Mouse (Mus musculus): ENCODE measurements around the gene Ptges2. TPM values are rescaled to one million over a fixed set of nuclear protein-coding genes. Genes with fewer than 3 reads are reported as not detected.

Gene Ptges2
- total RNA-seq, 1 experiment from 2014 or later = 7.1 TPM

- ATAC-seq (replicated peaks; ENCODE audit: low read depth, poor library complexity, severe bottlenecking) = no peak
Measured at GRCm38 (mm10) chr2:32436686-32437372, 41.1 kb downstream of the Ptges2 start.

- ATAC-seq (replicated peaks; ENCODE audit: low read depth, poor library complexity, severe bottlenecking) = no peak
Measured at GRCm38 (mm10) chr2:32437612-32438166, 42.0 kb downstream of the Ptges2 start.

- ATAC-seq (replicated peaks; ENCODE audit: low read depth, poor library complexity, severe bottlenecking) = no peak
Measured at GRCm38 (mm10) chr2:32438733-32439132, 43.0 kb downstream of the Ptges2 start.

GRCm38 (mm10) chr2:32439177-32439576 is 43.5 kb downstream of the Ptges2 start:
- ATAC-seq (replicated peaks; ENCODE audit: low read depth, poor library complexity, severe bottlenecking) = no peak

- no peak for ATAC-seq (replicated peaks; ENCODE audit: low read depth, poor library complexity, severe bottlenecking)
Measured at GRCm38 (mm10) chr2:32440164-32440563, 44.5 kb downstream of the Ptges2 start.

- ATAC-seq (replicated peaks; ENCODE audit: low read depth, poor library complexity, severe bottlenecking) = no peak
Measured at GRCm38 (mm10) chr2:32440632-32441031, 44.9 kb downstream of the Ptges2 start.

GRCm38 (mm10) chr2:32441550-32441949 is 45.9 kb downstream of the Ptges2 start:
- no peak for ATAC-seq (replicated peaks; ENCODE audit: low read depth, poor library complexity, severe bottlenecking)

GRCm38 (mm10) chr2:32445535-32445934 is 49.8 kb downstream of the Ptges2 start:
- no peak for ATAC-seq (replicated peaks; ENCODE audit: low read depth, poor library complexity, severe bottlenecking)

GRCm38 (mm10) chr2:32447264-32447936 is 51.7 kb downstream of the Ptges2 start:
- peak; percentile 20; the same call in 1 of the 2 replicates for ATAC-seq (replicated peaks; ENCODE audit: low read depth, poor library complexity, severe bottlenecking)

- ATAC-seq (replicated peaks; ENCODE audit: low read depth, poor library complexity, severe bottlenecking) = no peak
Measured at GRCm38 (mm10) chr2:32448480-32448879, 52.8 kb downstream of the Ptges2 start.

- ATAC-seq (replicated peaks; ENCODE audit: low read depth, poor library complexity, severe bottlenecking) = no peak
Measured at GRCm38 (mm10) chr2:32449761-32450754, 54.4 kb downstream of the Ptges2 start, which contains the start of gene Naif1. Gene Naif1 (plus strand): TSS chr2:32450457.

- ATAC-seq (replicated peaks; ENCODE audit: low read depth, poor library complexity, severe bottlenecking) = peak; percentile 80
Measured at GRCm38 (mm10) chr2:32450881-32451844, 55.5 kb downstream of the Ptges2 start, which contains the start of gene Slc25a25. Gene Slc25a25 (minus strand): TSS chr2:32451445.

- ATAC-seq (replicated peaks; ENCODE audit: low read depth, poor library complexity, severe bottlenecking) = peak; percentile 87
Measured at GRCm38 (mm10) chr2:32451870-32452372, 56.2 kb downstream of the Ptges2 start.

- peak; percentile 8; the same call in 1 of the 2 replicates for ATAC-seq (replicated peaks; ENCODE audit: low read depth, poor library complexity, severe bottlenecking)
Measured at GRCm38 (mm10) chr2:32452441-32452971, 56.8 kb downstream of the Ptges2 start.

- no peak for ATAC-seq (replicated peaks; ENCODE audit: low read depth, poor library complexity, severe bottlenecking)
Measured at GRCm38 (mm10) chr2:32453641-32454303, 58.1 kb downstream of the Ptges2 start.

- ATAC-seq (replicated peaks; ENCODE audit: low read depth, poor library complexity, severe bottlenecking) = no peak
Measured at GRCm38 (mm10) chr2:32454633-32455032, 58.9 kb downstream of the Ptges2 start.

GRCm38 (mm10) chr2:32455101-32455500 is 59.4 kb downstream of the Ptges2 start:
- no peak for ATAC-seq (replicated peaks; ENCODE audit: low read depth, poor library complexity, severe bottlenecking)
